In genomic region chr2:33856746-33857145, GRCm38 (mm10) we compare ENCODE assay signal across 37 mouse cellular contexts. TPM values are rescaled to one million over a fixed set of nuclear protein-coding genes. Genes with fewer than 3 reads are reported as not detected.
DNase-seq lines count a peak whose midpoint lies in the region; ATAC-seq and TF ChIP-seq lines count a peak whose summit lies in the region.
"Had no signal": no experiment of that assay in that cellular context is flagged by ENCODE, and none has a peak within 500 bp of the region (broad histone marks: within the 10 kb centered on the region; RNA-seq: fewer than 3 reads in every experiment).

No protein-coding gene starts in this region.

- TF ChIP-seq CTCF in G1E (IDR thresholded peaks at IDR 0.05; ENCODE audit: low read depth, low read length) = no peak
- no peak for TF ChIP-seq CTCF in hindbrain, postnatal 0 days (IDR thresholded peaks at IDR 0.05; ENCODE audit: low read depth)

- DNase-seq in forebrain, embryonic 11.5 days (ENCODE audit: low spot score) = no peak
- DNase-seq in G1E (ENCODE audit: low spot score) = no peak
- no peak for DNase-seq in liver, embryonic 13.5 days
- no peak for DNase-seq in midbrain, embryonic 14.5 days
- no peak for DNase-seq in gastrocnemius, postnatal 4 days (ENCODE audit: low spot score in 2 of 2)
- no peak for DNase-seq in hindbrain, postnatal 0 days (ENCODE audit: low spot score)
- DNase-seq: adrenal gland, adult 2 months; adrenal gland, postnatal 36 days; cerebellum, adult 2 months; cerebellum, postnatal 14 days; gastrocnemius, postnatal 10 days; heart, adult 11 months; kidney, adult 18-20 months; kidney, postnatal 36 days; layer of hippocampus, adult 9-11 months; lung, postnatal 36 days; right cerebral cortex, adult 18-20 months; thymus, adult 18-20 months; thymus, postnatal 25 days had no signal

- H3K27ac ChIP-seq in forebrain, embryonic 16.5 days (ENCODE audit: low read length) = 0 out of 2 replicates have a peak overlapping the region, but pooled peaks have one; percentile 18
- no peak overlapping the region for H3K27ac ChIP-seq in forebrain, embryonic 11.5 days (ENCODE audit: low read depth, low read length)
- H3K27ac ChIP-seq in liver, embryonic 13.5 days = peak overlapping the region; percentile 82
- H3K27ac ChIP-seq in midbrain, embryonic 14.5 days (replicated peaks; ENCODE audit: low read depth, low read length) = no peak overlapping the region
- no peak overlapping the region for H3K27ac ChIP-seq in hindbrain, postnatal 0 days
- H3K27ac ChIP-seq: embryonic facial prominence, embryonic 10.5 days; embryonic facial prominence, embryonic 15.5 days; forebrain, embryonic 13.5 days; limb, embryonic 10.5 days; limb, embryonic 15.5 days; lung, embryonic 15.5 days; midbrain, embryonic 10.5 days; neural tube, embryonic 12.5 days; stomach, postnatal 0 days had no signal

- 61% methylated on average over 2 of the region's 2 CpGs for WGBS in forebrain, embryonic 16.5 days
- WGBS in forebrain, embryonic 11.5 days = 88% methylated on average over 2 of the region's 2 CpGs
- WGBS in liver, embryonic 13.5 days (ENCODE audit: insufficient replicate concordance) = 22% methylated on average over 2 of the region's 2 CpGs
- 74% methylated on average over 2 of the region's 2 CpGs for WGBS in midbrain, embryonic 14.5 days
- 69% methylated on average over 2 of the region's 2 CpGs for WGBS in hindbrain, postnatal 0 days

- H3K4me3 ChIP-seq in forebrain, embryonic 16.5 days (replicated peaks; ENCODE audit: low read length) = no peak overlapping the region
- no peak overlapping the region for H3K4me3 ChIP-seq in forebrain, embryonic 11.5 days (ENCODE audit: low read depth, low read length)
- H3K4me3 ChIP-seq in G1E (ENCODE audit: low read depth, low read length) = peak overlapping the region; percentile 13; the same call in 1 of the 2 replicates
- H3K4me3 ChIP-seq in liver, embryonic 13.5 days (replicated peaks) = no peak overlapping the region
- H3K4me3 ChIP-seq in midbrain, embryonic 14.5 days (replicated peaks; ENCODE audit: low read depth, low read length) = no peak overlapping the region
- H3K4me3 ChIP-seq in hindbrain, postnatal 0 days (ENCODE audit: low read length) = no peak overlapping the region
- H3K4me3 ChIP-seq: embryonic facial prominence, embryonic 10.5 days; embryonic facial prominence, embryonic 15.5 days; forebrain, embryonic 13.5 days; heart, embryonic 12.5 days; kidney, embryonic 15.5 days; limb, embryonic 10.5 days; limb, embryonic 15.5 days; lung, embryonic 15.5 days; midbrain, embryonic 10.5 days; myocyte; neural tube, embryonic 12.5 days had no signal

- no peak overlapping the region for H3K4me2 ChIP-seq in forebrain, embryonic 16.5 days (ENCODE audit: low read length)
- no peak overlapping the region for H3K4me2 ChIP-seq in forebrain, embryonic 11.5 days (ENCODE audit: low read depth, low read length, severe bottlenecking)
- no peak overlapping the region for H3K4me2 ChIP-seq in liver, embryonic 13.5 days
- H3K4me2 ChIP-seq in midbrain, embryonic 14.5 days (ENCODE audit: low read length) = no peak overlapping the region
- no peak overlapping the region for H3K4me2 ChIP-seq in hindbrain, postnatal 0 days (ENCODE audit: low read depth, low read length)
- H3K4me2 ChIP-seq: embryonic facial prominence, embryonic 15.5 days; forebrain, embryonic 13.5 days; heart, embryonic 12.5 days; hindbrain, embryonic 14.5 days; kidney, embryonic 15.5 days; limb, embryonic 15.5 days; lung, embryonic 15.5 days; neural tube, embryonic 12.5 days had no signal

- H3K4me1 ChIP-seq in forebrain, embryonic 16.5 days (replicated peaks; ENCODE audit: control insufficient read depth, insufficient read depth, low read length) = peaks cover 14% of the 10 kb centered on the region
- H3K4me1 ChIP-seq in forebrain, embryonic 11.5 days (replicated peaks; ENCODE audit: control insufficient read depth, insufficient read depth, low read length) = no peaks in the 10 kb centered on the region
- H3K4me1 ChIP-seq in G1E (ENCODE audit: insufficient read depth, low read depth, low read length) = peaks cover 81% of the 10 kb centered on the region
- H3K4me1 ChIP-seq in liver, embryonic 13.5 days (replicated peaks) = peaks cover 85% of the 10 kb centered on the region
- H3K4me1 ChIP-seq in midbrain, embryonic 14.5 days (ENCODE audit: control insufficient read depth, insufficient read depth, low read length) = no peaks in the 10 kb centered on the region
- H3K4me1 ChIP-seq in hindbrain, postnatal 0 days (ENCODE audit: insufficient read depth, low read length) = peaks cover 7% of the 10 kb centered on the region; the same call in 1 of the 2 replicates

- H3K9me3 ChIP-seq in forebrain, embryonic 16.5 days (ENCODE audit: control insufficient read depth, low read length) = no peaks in the 10 kb centered on the region
- H3K9me3 ChIP-seq in forebrain, embryonic 11.5 days (ENCODE audit: control insufficient read depth, low read length) = no peaks in the 10 kb centered on the region
- H3K9me3 ChIP-seq in G1E (replicated peaks) = no peaks in the 10 kb centered on the region
- H3K9me3 ChIP-seq in liver, embryonic 13.5 days (replicated peaks) = no peaks in the 10 kb centered on the region
- no peaks in the 10 kb centered on the region for H3K9me3 ChIP-seq in midbrain, embryonic 14.5 days (ENCODE audit: control insufficient read depth, low read length)
- H3K9me3 ChIP-seq in hindbrain, postnatal 0 days (ENCODE audit: low read length) = no peaks in the 10 kb centered on the region
- H3K9me3 ChIP-seq: embryonic facial prominence, embryonic 10.5 days; embryonic facial prominence, embryonic 15.5 days; forebrain, embryonic 13.5 days; kidney, embryonic 15.5 days; limb, embryonic 10.5 days; limb, embryonic 15.5 days; lung, embryonic 15.5 days; midbrain, embryonic 10.5 days; neural tube, embryonic 12.5 days had no signal

- H3K27me3 ChIP-seq in forebrain, embryonic 16.5 days (replicated peaks; ENCODE audit: control insufficient read depth, insufficient read depth, low read length) = no peaks in the 10 kb centered on the region
- H3K27me3 ChIP-seq in forebrain, embryonic 11.5 days (ENCODE audit: control insufficient read depth, insufficient read depth, low read length) = no peaks in the 10 kb centered on the region
- H3K27me3 ChIP-seq in G1E (ENCODE audit: insufficient read depth, low read length) = no peaks in the 10 kb centered on the region
- H3K27me3 ChIP-seq in liver, embryonic 13.5 days = no peaks in the 10 kb centered on the region
- no peaks in the 10 kb centered on the region for H3K27me3 ChIP-seq in midbrain, embryonic 14.5 days (ENCODE audit: control insufficient read depth, insufficient read depth, low read length)
- H3K27me3 ChIP-seq in hindbrain, postnatal 0 days (ENCODE audit: insufficient read depth, low read length) = no peaks in the 10 kb centered on the region
- H3K27me3 ChIP-seq: embryonic facial prominence, embryonic 15.5 days; forebrain, embryonic 13.5 days; kidney, embryonic 15.5 days; limb, embryonic 15.5 days; lung, embryonic 15.5 days; neural tube, embryonic 12.5 days had no signal

- no peak for ATAC-seq in forebrain, embryonic 16.5 days
- no peak for ATAC-seq in forebrain, embryonic 11.5 days (replicated peaks; ENCODE audit: low FRiP score)
- ATAC-seq in G1E (ENCODE audit: extremely low read depth, insufficient number of reproducible peaks, low FRiP score, poor library complexity, severe bottlenecking) = no peak
- no peak for ATAC-seq in liver, embryonic 13.5 days (ENCODE audit: low read depth)
- ATAC-seq in megakaryocyte, adult 5-6 weeks (ENCODE audit: poor library complexity, severe bottlenecking) = peak; percentile 42
- ATAC-seq in midbrain, embryonic 14.5 days (ENCODE audit: low FRiP score, low TSS enrichment) = no peak
- no peak for ATAC-seq in hindbrain, postnatal 0 days
- ATAC-seq: activated CD4-positive, CD25-positive, alpha-beta regulatory T cell, adult 4 months; forebrain, embryonic 13.5 days; inflammation-experienced regulatory T-cells, adult 6 months; midbrain, embryonic 16.5 days had no signal

- H3K9ac ChIP-seq in forebrain, embryonic 16.5 days (replicated peaks; ENCODE audit: low read depth, low read length) = no peak overlapping the region
- no peak overlapping the region for H3K9ac ChIP-seq in forebrain, embryonic 11.5 days (ENCODE audit: low read length)
- peak overlapping the region; percentile 53 for H3K9ac ChIP-seq in liver, embryonic 13.5 days
- H3K9ac ChIP-seq in midbrain, embryonic 14.5 days (replicated peaks; ENCODE audit: low read length) = no peak overlapping the region
- H3K9ac ChIP-seq in hindbrain, postnatal 0 days (replicated peaks; ENCODE audit: low read length) = no peak overlapping the region
- H3K9ac ChIP-seq: embryonic facial prominence, embryonic 15.5 days; forebrain, embryonic 13.5 days; heart, embryonic 12.5 days; hindbrain, embryonic 14.5 days; kidney, embryonic 15.5 days; limb, embryonic 15.5 days; lung, embryonic 15.5 days; neural tube, embryonic 12.5 days had no signal

- no peaks in the 10 kb centered on the region for H3K36me3 ChIP-seq in forebrain, embryonic 16.5 days (ENCODE audit: control insufficient read depth, insufficient read depth)
- H3K36me3 ChIP-seq in forebrain, embryonic 11.5 days (ENCODE audit: control insufficient read depth, insufficient read depth, low read length) = no peaks in the 10 kb centered on the region
- H3K36me3 ChIP-seq in G1E (replicated peaks) = peaks cover 20% of the 10 kb centered on the region
- H3K36me3 ChIP-seq in liver, embryonic 13.5 days = no peaks in the 10 kb centered on the region
- peaks cover 8% of the 10 kb centered on the region; the same call in 1 of the 2 replicates for H3K36me3 ChIP-seq in midbrain, embryonic 14.5 days (ENCODE audit: control insufficient read depth, insufficient read depth, low read length)
- peaks cover 5% of the 10 kb centered on the region; the same call in 1 of the 2 replicates for H3K36me3 ChIP-seq in hindbrain, postnatal 0 days (ENCODE audit: insufficient read depth, low read length)
- H3K36me3 ChIP-seq: embryonic facial prominence, embryonic 15.5 days; heart, embryonic 12.5 days; limb, embryonic 15.5 days; lung, embryonic 15.5 days had no signal

RNA-seq across cellular contexts. Expression of gene Mvb12b, which starts 31.0 kb away (rescaled TPM):
- 78.1 and 84.2 TPM in 2 replicates for polyA plus RNA-seq in forebrain, embryonic 16.5 days (2015; fragmentation: Nextera tagmentation; extraction: Ambion mirVana)
- 30.9 and 31.1 TPM in 2 replicates for polyA plus RNA-seq in forebrain, embryonic 11.5 days (2014; fragmentation: Nextera tagmentation; extraction: Ambion mirVana)
- 42.4 and 51.4 TPM in 2 replicates for total RNA-seq in G1E (2014; fragmentation: Nextera tagmentation)
- total RNA-seq in G1E (2017) = 7.2 and 10.5 TPM in 2 replicates
- polyA plus RNA-seq in G1E (2012) = 46.2 and 70.6 TPM in 2 replicates
- polyA plus RNA-seq in liver, embryonic 13.5 days (2015; fragmentation: Nextera tagmentation; extraction: Ambion mirVana) = 11.8 and 14.5 TPM in 2 replicates
- total RNA-seq in megakaryocyte, adult 5-6 weeks (2015) = 22.2 and 23.9 TPM in 2 replicates
- total RNA-seq in megakaryocyte, adult 5-6 weeks (2017) = 9.5 and 10.1 TPM in 2 replicates
- polyA plus RNA-seq in midbrain, embryonic 14.5 days (2014; fragmentation: Nextera tagmentation; extraction: Ambion mirVana) = 47.9 and 60.2 TPM in 2 replicates
- total RNA-seq in gastrocnemius, postnatal 4 days (2021) = 10 to 100 TPM; 33.3 to 36.7 TPM
- 134 and 142 TPM in 2 replicates for total RNA-seq in hindbrain, postnatal 0 days (2014; rRNA removed)
- 55.4 and 64.1 TPM in 2 replicates for polyA plus RNA-seq in hindbrain, postnatal 0 days (2015; fragmentation: Nextera tagmentation; extraction: Ambion mirVana)

Comparison
In these comparisons a context has a peak if more than half of its experiments do, and no peak if none do; other contexts are left out.
1. H3K27ac ChIP-seq: peak in forebrain, embryonic 16.5 days (single experiment) and liver, embryonic 13.5 days (single experiment); none in forebrain, embryonic 11.5 days (single experiment), midbrain, embryonic 14.5 days (single experiment) and hindbrain, postnatal 0 days (single experiment).